ENCODE assay signal across 10 mouse cellular contexts in the genomic region with DNA sequence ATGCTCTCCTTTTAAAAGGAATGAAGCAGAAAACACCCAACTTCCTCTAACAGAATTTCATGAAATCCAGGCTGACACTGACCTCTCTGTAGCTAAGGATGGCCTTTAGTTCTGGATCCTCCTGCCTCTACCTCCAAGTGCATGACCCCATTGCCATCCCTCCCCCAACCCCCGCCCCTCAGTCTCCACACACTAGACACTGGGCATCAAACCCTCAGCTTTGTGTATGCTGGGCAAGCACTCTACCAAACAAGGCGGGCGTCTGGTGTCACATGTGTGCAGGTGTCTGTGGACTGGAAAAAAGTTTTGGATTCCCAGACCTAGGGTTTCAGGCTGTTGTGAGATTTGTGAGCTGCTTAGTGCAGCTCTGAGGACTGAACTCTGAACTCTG. TPM values are rescaled to one million over a fixed set of nuclear protein-coding genes. Genes with fewer than 3 reads are reported as not detected.
A peak's percentile ranks its signal among the peaks of the same experiment; 100 is the strongest.
DNase-seq lines count a peak whose midpoint lies in the region; ATAC-seq and TF ChIP-seq lines count a peak whose summit lies in the region.
"Had no signal": no experiment of that assay in that cellular context is flagged by ENCODE, and none has a peak within 500 bp of the region (broad histone marks: within the 10 kb centered on the region; RNA-seq: fewer than 3 reads in every experiment).

No protein-coding gene starts in this region.

- H3K9me3 ChIP-seq in midbrain, embryonic 11.5 days (ENCODE audit: control insufficient read depth, low read length), result no peaks in the 10 kb centered on the region
- no peaks in the 10 kb centered on the region for H3K9me3 ChIP-seq in stomach, postnatal 0 days (ENCODE audit: control insufficient read depth, low read length)

- TF ChIP-seq CTCF in left cerebral cortex, adult 2 months (IDR thresholded peaks at IDR 0.05), result no peak
- no peak for TF ChIP-seq CTCF in stomach, postnatal 0 days (IDR thresholded peaks at IDR 0.05; ENCODE audit: low read depth)

- H3K4me1 ChIP-seq in midbrain, embryonic 11.5 days (ENCODE audit: control insufficient read depth, insufficient read depth, low read length), result peaks cover 10% of the 10 kb centered on the region
- H3K4me1 ChIP-seq in stomach, postnatal 0 days (replicated peaks; ENCODE audit: control insufficient read depth, insufficient read depth), result peaks cover 3% of the 10 kb centered on the region; the same call in 1 of the 2 replicates

- H3K4me2 ChIP-seq in midbrain, embryonic 11.5 days, result no peak overlapping the region
- no peak overlapping the region for H3K4me2 ChIP-seq in stomach, postnatal 0 days (replicated peaks; ENCODE audit: low read depth)

- no peak for DNase-seq in left cerebral cortex, adult 2 months (ENCODE audit: extremely low spot score in 1 of 2, low spot score in 2 of 2)
- DNase-seq in left cerebral cortex, postnatal 36 days (ENCODE audit: low spot score in 2 of 2), result no peak
- DNase-seq in midbrain, embryonic 11.5 days (ENCODE audit: low spot score, missing footprints), result peak; percentile 87
- no peak for DNase-seq in stomach, postnatal 0 days (ENCODE audit: low spot score)
- DNase-seq in urinary bladder, postnatal 10 days (ENCODE audit: low spot score), result no peak
- no peak for DNase-seq in adrenal gland, postnatal 14 days
- DNase-seq: adrenal gland, postnatal 25 days; gastrocnemius, postnatal 14 days had no signal

- H3K27me3 ChIP-seq in midbrain, embryonic 11.5 days (ENCODE audit: control insufficient read depth, insufficient read depth, low read length), result no peaks in the 10 kb centered on the region
- no peaks in the 10 kb centered on the region for H3K27me3 ChIP-seq in stomach, postnatal 0 days (ENCODE audit: control insufficient read depth, insufficient read depth, low read length)

- no peak for TF ChIP-seq EP300 in stomach, postnatal 0 days (optimal IDR thresholded peaks at IDR 0.05)

- 0 out of 2 replicates have a peak, but pooled peaks have one; percentile 7 for ATAC-seq in granulocyte monocyte progenitor cell, adult 5-6 weeks (replicated peaks; ENCODE audit: poor library complexity, severe bottlenecking)
- ATAC-seq in midbrain, embryonic 11.5 days (ENCODE audit: low FRiP score), result peak; percentile 68
- ATAC-seq in stomach, postnatal 0 days (ENCODE audit: low FRiP score, low TSS enrichment), result no peak
- no peak for ATAC-seq in inflammation-experienced regulatory T-cells, adult 6 months

- 69% methylated on average over 3 of the region's 3 CpGs for WGBS in midbrain, embryonic 11.5 days
- 67% methylated on average over 3 of the region's 3 CpGs for WGBS in stomach, postnatal 0 days

- no peak overlapping the region for H3K4me3 ChIP-seq in left cerebral cortex, adult 2 months
- H3K4me3 ChIP-seq in midbrain, embryonic 11.5 days (ENCODE audit: low read depth, low read length), result no peak overlapping the region
- no peak overlapping the region for H3K4me3 ChIP-seq in stomach, postnatal 0 days (ENCODE audit: low read depth, low read length)

- H3K9ac ChIP-seq in midbrain, embryonic 11.5 days (ENCODE audit: low read length), result peak overlapping the region; percentile 43
- H3K9ac ChIP-seq in stomach, postnatal 0 days (ENCODE audit: low read length), result no peak overlapping the region

- H3K27ac ChIP-seq in left cerebral cortex, adult 2 months, result peak overlapping the region; percentile 81; the same call in 1 of the 2 replicates
- H3K27ac ChIP-seq in midbrain, embryonic 11.5 days (ENCODE audit: low read depth, low read length), result peak overlapping the region; percentile 67
- H3K27ac ChIP-seq in stomach, postnatal 0 days (replicated peaks), result 0 out of 2 replicates have a peak overlapping the region, but pooled peaks have one; percentile 30

- intact Hi-C loops in left cerebral cortex, adult 2 months (cut with DNase I), result no loop called here
- intact Hi-C loops in left cerebral cortex, postnatal 36 days (cut with DNase I), result no loop called here

- no peaks in the 10 kb centered on the region for H3K36me3 ChIP-seq in midbrain, embryonic 11.5 days (ENCODE audit: control insufficient read depth, insufficient read depth, low read length)
- H3K36me3 ChIP-seq in stomach, postnatal 0 days (ENCODE audit: control insufficient read depth, insufficient read depth, low read length), result no peaks in the 10 kb centered on the region

RNA-seq across cellular contexts. Expression of a gene that starts 9.0 kb away (rescaled TPM):
- 10 to 100 TPM; 46.1 to 46.9 TPM for total RNA-seq in left cerebral cortex, adult 2 months (2021)
- 10 to 100 TPM; 40.5 to 48.4 TPM for total RNA-seq in left cerebral cortex, postnatal 36 days (2021)
- total RNA-seq in granulocyte monocyte progenitor cell, adult 5-6 weeks (2014; fragmentation: Nextera tagmentation), result 7.5 and 8.4 TPM in 2 replicates
- total RNA-seq in granulocyte monocyte progenitor cell, adult 5-6 weeks (2017), result 3.8 and 4.7 TPM in 2 replicates
- polyA plus RNA-seq in midbrain, embryonic 11.5 days (2014; fragmentation: Nextera tagmentation; extraction: Ambion mirVana), result 0.03 and 0.07 TPM in 2 replicates
- polyA plus RNA-seq in stomach, postnatal 0 days (2015; fragmentation: Nextera tagmentation; extraction: Ambion mirVana), result 0.02 and 0.15 TPM in 2 replicates
- total RNA-seq in adrenal gland, postnatal 14 days (2021), result 0.41 and 0.60 TPM in 2 replicates
- under 1 TPM in 1 of 3 experiments, not detected in 2; 0.08 TPM for polyA plus RNA-seq in inflammation-experienced regulatory T-cells, adult 6 months (2017; shearing (Covaris generic))

Comparison
In these comparisons a context has a peak if more than half of its experiments do, and no peak if none do; other contexts are left out.
1. H3K27ac ChIP-seq: peak in every context shown above with its lines; median percentile 81 in left cerebral cortex, adult 2 months; 67 in midbrain, embryonic 11.5 days; 30 in stomach, postnatal 0 days.
2. ATAC-seq: peak in granulocyte monocyte progenitor cell, adult 5-6 weeks (single experiment) and midbrain, embryonic 11.5 days (single experiment); none in stomach, postnatal 0 days (single experiment) and inflammation-experienced regulatory T-cells, adult 6 months (single experiment).
3. RNA of a gene that starts 9.0 kb away (total RNA-seq): 40.5 to 48.4 TPM in left cerebral cortex, postnatal 36 days and 46.1 to 46.9 TPM in left cerebral cortex, adult 2 months; 3.8 to 8.4 TPM in granulocyte monocyte progenitor cell, adult 5-6 weeks and 0.41 to 0.60 TPM in adrenal gland, postnatal 14 days; every median in the first group is over 4 times any median in the second.